Mouse (Mus musculus) neutrophil, adult 5-6 weeks (primary cell): Measurements from ENCODE around the gene Fggy. TPM values are rescaled to one million over a fixed set of nuclear protein-coding genes. Genes with fewer than 3 reads are reported as not detected.

ENCODE experiments used
- ATAC-seq: fragments of 151-379, 151-347 bp; 2 replicates; pipeline ENCODE4 v1.8.0; 2017; ENCODE audit warnings: mild to moderate bottlenecking, moderate TSS enrichment; ENCODE audit not compliant: insufficient number of reproducible peaks, poor library complexity, low FRiP score, severe bottlenecking; ENCODE audit errors: extremely low read depth
- total RNA-seq: library from RNA; stranded (forward); fragments of 200-1000 nt; gene quantifications from 2 replicates; pipeline ENCODE4 v1.2.3, GENCODE M21; 2017

Fggy gene
- total RNA-seq, 1 experiment from 2014 or later: 0.35 TPM

- ATAC-seq: no peak
These were observed 308.6 kb downstream of the Fggy start for GRCm38 (mm10) chr4:95865882-95866281.

DNA sequence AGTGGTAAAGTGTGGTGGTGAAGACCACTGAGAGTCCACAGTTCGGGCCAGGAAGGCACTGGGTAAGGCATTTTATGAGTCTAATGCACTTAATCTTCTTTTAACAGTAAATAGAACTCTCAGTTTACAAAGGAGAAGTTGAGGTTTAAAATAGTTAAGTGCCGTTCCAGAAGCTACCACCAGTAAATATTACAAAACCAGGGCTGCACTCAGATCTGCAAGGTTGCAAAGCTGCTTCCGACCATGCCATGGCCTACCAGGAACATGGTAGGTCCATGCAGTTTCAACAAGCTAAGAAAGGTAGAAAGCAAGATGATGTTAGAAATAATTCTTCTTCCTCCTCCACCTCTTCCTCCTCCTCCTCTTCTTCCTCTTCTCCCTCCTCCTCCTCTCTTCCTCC, 309.8 kb downstream of the Fggy start:
- ATAC-seq: no peak

- no peak for ATAC-seq
These were observed 311.0 kb downstream of the Fggy start for GRCm38 (mm10) chr4:95868348-95868747.

DNA sequence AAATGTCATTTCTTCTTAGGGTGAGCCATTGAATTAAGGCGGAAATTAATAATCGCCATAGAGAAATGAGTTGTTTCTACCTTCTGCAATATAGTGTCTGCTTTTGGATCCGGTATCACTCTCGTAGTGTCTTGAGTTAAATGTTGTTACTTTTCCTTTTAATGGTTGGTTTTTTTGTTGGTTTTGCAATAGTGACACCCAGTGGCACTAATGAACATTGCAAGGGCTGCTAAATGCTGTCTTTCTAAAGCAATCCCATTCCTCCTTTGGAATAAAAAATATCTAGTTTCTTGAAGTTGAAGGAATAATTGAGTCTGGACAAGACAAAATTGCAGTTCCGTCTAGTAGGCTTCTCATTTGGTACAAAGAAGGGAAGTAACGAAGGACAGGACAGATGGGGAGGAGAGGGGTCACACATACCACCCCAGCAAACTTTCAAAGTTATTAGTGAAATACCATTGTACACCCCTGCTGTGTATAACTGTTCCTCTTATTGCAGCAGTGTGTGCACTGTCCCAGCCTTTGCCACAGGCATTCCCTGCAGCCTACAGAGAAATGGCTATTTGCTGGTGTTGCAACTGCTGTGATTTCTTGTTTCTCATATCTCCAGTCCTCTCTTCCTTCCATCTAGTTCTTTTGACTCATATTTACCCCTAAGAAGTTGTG, 314.0 kb downstream of the Fggy start:
- ATAC-seq: peak; percentile 76; the same call in 1 of the 2 replicates

- no peak for ATAC-seq
These were observed 318.6 kb downstream of the Fggy start for GRCm38 (mm10) chr4:95875896-95876295.

DNA sequence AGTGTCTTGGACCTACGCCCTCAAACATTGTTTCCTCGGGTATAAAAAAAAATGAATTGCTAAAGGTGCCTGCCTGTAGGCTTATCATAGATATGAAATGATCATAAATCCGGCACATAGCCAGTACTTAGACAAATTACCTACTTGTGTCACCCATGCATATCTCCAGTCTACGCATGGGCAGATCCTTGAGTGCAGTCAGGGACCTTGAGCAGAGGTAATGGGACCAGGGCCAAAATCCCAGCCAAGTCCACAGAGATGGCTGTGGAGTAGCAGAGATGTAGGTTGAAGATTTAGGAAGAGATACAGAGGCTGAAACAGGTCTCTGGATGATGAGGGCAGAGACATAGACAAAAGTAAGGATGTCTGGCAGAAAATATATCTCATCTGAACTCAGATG, 320.1 kb downstream of the Fggy start:
- no peak for ATAC-seq

- no peak for ATAC-seq
These were observed 324.5 kb downstream of the Fggy start for GRCm38 (mm10) chr4:95881751-95882350.

- no peak for ATAC-seq
These were observed 327.2 kb downstream of the Fggy start for GRCm38 (mm10) chr4:95884184-95885145.

DNA sequence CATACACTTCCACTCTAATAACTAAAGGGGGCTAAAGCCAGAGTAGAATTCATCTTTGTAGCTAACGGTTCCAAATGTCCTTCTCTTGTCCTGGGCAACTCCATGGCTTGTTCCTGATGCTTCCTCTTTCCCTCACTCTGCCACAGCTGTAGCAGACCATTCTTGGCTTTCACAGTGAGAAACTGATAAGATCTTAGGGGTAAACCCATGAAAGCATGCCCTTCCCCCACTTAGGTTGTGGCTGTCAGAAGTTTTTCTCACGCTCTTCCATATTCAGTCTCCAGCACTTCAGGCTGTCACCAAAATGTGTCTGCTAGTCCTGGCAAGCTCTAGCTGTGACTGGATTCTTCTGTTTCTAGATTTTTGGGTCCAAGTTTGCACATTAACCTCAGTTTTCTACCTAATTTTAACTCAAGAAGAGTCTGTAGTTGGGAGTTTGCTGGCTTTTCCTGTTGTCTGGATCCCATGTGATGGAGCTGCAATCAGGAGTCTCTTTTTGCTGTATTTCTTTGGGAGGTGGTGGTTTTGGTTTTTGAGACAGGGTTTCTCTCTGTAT, 338.0 kb downstream of the Fggy start:
- no peak for ATAC-seq

GRCm38 (mm10) chr4:95896571-95896970, 339.3 kb downstream of the Fggy start:
- no peak for ATAC-seq

GRCm38 (mm10) chr4:95897236-95897874, 340.0 kb downstream of the Fggy start:
- ATAC-seq: no peak

- no peak for ATAC-seq
These were observed 341.4 kb downstream of the Fggy start for GRCm38 (mm10) chr4:95898714-95899113.

DNA sequence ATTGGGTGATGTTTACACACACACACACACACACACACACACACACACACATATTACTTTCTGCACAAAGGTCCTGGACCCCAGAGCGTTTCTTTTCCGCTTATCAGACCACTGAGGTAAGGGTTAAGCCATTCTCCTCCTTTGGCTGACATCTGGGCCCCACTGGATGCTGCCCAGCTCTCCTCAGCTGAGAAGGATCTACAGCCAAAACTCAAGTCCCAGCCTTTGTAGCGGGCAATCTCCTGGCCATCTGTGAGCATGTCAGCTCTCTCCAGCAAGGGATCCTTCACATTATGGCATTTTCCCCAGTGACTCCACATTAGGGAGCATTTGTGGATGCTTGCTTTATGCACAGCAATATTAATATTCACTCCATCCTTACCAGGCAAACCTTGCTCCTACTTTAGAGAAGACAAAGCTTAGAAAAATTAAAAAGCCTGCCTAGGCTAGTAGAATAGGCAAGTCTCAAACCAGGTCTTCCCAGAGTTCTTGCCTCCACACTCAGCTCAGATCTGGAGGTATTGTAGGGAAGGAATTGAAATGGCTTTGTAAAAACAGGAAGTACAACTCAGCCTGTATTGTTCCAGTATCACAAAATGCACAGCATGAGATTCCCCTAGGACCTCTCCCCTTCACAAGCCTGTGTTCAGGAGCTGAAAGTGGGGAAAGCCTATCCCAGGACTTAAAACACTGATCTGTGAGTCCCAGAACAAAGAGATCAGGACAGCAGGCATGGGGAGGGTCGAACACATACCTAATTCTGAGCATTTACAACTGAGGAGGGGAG, 342.8 kb downstream of the Fggy start:
- ATAC-seq: no peak

GRCm38 (mm10) chr4:95900815-95901214, 343.5 kb downstream of the Fggy start:
- ATAC-seq: no peak

DNA sequence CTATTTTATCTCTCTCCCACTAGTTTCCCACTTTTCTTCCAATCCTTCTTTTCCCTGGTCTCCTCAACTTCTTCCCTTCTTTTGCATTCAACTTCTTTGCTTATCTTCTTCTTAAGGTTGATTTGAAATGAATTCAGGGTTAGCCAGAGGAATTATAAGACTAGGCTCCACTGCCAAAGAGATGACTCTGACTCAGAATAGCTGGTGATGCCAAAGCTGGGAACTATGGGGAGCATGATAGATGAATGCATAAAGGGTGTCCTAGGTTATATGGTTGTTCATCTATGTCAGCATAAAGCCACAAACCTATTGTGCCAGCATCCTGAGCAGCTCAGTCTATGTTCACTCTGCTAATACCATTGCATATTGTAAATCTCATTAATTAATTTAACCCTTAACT, 348.8 kb downstream of the Fggy start:
- ATAC-seq: no peak

DNA sequence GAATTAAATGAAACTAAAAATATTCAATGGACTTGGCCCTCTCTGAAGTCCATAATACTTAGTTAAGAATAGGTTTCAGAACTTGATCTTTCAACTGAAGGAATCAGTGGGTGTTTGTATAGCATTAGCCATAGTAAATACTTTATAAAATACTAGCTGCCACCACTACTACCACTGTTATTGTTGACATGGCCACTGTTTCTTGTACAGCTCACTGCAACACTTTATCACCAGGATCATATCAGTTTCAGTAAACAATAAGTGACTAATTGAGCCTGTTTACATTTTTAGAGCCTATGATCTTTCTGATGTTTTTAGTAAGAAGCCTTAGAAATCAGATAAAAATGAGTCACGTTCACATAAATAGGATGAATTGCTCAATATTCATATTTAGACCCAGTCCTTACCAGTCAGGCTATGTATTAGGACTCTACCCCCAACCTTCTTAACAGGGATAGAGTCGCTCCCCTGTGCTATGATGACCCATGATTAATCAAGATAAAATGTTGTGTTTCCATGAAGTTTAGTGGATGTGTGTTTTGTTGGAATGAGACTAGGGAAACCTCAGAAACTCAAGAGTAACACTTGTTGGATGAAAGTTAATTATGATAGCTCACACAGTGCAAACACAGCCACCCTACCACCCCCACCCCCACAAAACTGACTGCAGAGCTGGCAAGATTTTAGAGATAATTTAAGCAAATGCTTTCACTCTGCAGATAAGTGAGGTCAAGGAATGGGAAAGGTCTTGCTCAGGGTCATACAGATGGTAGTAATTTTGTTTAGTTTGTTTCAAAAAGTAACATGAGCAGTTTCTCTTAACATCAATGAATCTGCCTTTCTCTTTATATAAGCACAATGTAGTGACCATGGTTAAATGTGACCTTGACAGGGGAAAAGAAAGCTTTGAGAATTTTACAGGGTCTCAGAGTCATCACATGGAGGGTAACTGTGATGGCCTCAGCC, 352.7 kb downstream of the Fggy start:
- ATAC-seq: no peak

GRCm38 (mm10) chr4:95913026-95913425, 355.7 kb downstream of the Fggy start:
- ATAC-seq: no peak
